Mouse (Mus musculus) liver, embryonic 14.5 days (tissue): ENCODE results near the gene Cenpe. TPM values are rescaled to one million over a fixed set of nuclear protein-coding genes. Genes with fewer than 3 reads are reported as not detected.

ENCODE experiments used
- ATAC-seq: fragments of 200-750 bp; cut with Nextera tagmentation; 2 replicates; pipeline ENCODE4 v1.8.0; 2017; ENCODE audit warnings: moderate number of reproducible peaks, mild to moderate bottlenecking, moderate library complexity; ENCODE audit not compliant: insufficient read depth
- DNase-seq, 3 experiments: peaks; one replicate each; pipeline ENCODE4 v3.0.0-alpha.2; 2012 to 2013; ENCODE audit warnings: low read depth in 3 of 3, low spot score in 3 of 3
- H3K27ac ChIP-seq: fragments of 300-500 bp; sonication (generic); 2 replicates; pipeline ENCODE4 v1.5.1; 2014; ENCODE audit warnings: moderate library complexity, mild to moderate bottlenecking, control low read depth, inconsistent platforms
- H3K27me3 ChIP-seq: fragments of 300-500 bp; sonication (generic); 2 replicates; pipeline ENCODE4 v1.6.1; 2014; ENCODE audit warnings: mild to moderate bottlenecking, low read length, moderate library complexity; ENCODE audit not compliant: control insufficient read depth, insufficient read depth
- H3K36me3 ChIP-seq: fragments of 300-500 bp; sonication (generic); replicated peaks from 2 replicates; pipeline ENCODE4 v1.6.1; 2014; ENCODE audit warnings: low read depth; ENCODE audit not compliant: control insufficient read depth, insufficient read depth
- H3K4me1 ChIP-seq, 2 experiments: fragments of 200-500 bp in 1 of 2; fragments of 300-500 bp in 1 of 2; sonication (generic) in 1 of 2; replicated peaks; 2 replicates each; pipeline ENCODE4 v1.6.1; 2012 to 2014; ENCODE audit warnings: antibody characterized with exemption in 1 of 2, inconsistent platforms in 1 of 2, low read length in 1 of 2; ENCODE audit not compliant: control insufficient read depth in 2 of 2, insufficient read depth in 2 of 2
- H3K4me2 ChIP-seq: fragments of 300-500 bp; sonication (generic); 2 replicates; pipeline ENCODE4 v1.6.1; 2014; ENCODE audit warnings: low read depth, mild to moderate bottlenecking, control low read depth, moderate library complexity
- H3K4me3 ChIP-seq, 2 experiments: fragments of 200-500 bp in 1 of 2; fragments of 300-500 bp in 1 of 2; sonication (generic) in 1 of 2; 2 replicates each; pipeline ENCODE4 v1.5.1; 2012 to 2014; ENCODE audit warnings: low read depth in 2 of 2, low read length in 2 of 2, mild to moderate bottlenecking in 2 of 2, control low read depth in 1 of 2, inconsistent platforms in 1 of 2, moderate library complexity in 1 of 2; ENCODE audit not compliant: insufficient read depth in 1 of 2
- H3K9ac ChIP-seq: fragments of 300-500 bp; sonication (generic); replicated peaks from 2 replicates; pipeline ENCODE4 v1.6.1; 2014; ENCODE audit warnings: mild to moderate bottlenecking, control low read depth, moderate library complexity
- H3K9me3 ChIP-seq: fragments of 300-500 bp; sonication (generic); 2 replicates; pipeline ENCODE4 v1.6.1; 2016; ENCODE audit warnings: low read length, mixed read lengths; ENCODE audit not compliant: control insufficient read depth
- CTCF ChIP-seq: IDR thresholded peaks from 2 replicates; pipeline ENCODE4 v1.5.1; 2016; ENCODE audit warnings: antibody characterized with exemption, low read depth, control low read depth
- EP300 ChIP-seq: IDR thresholded peaks from 2 replicates; pipeline ENCODE4 v1.6.1; 2016; ENCODE audit warnings: antibody characterized with exemption, low read depth
- WGBS: fragments of 180-500 bp; shearing (Covaris S2); extraction: QIAGEN DNeasy Blood & Tissue Kit; methylation state at CpG from one replicate; pipeline ENCODE4 v1.1.7; 2014; ENCODE audit not compliant: insufficient replicate concordance; 5-methylcytosine and 5-hydroxymethylcytosine counted together
- polyA plus RNA-seq, 2 experiments: library from polyadenylated mRNA; depleted of rRNA in 1 of 2; stranded (reverse) in 1 of 2; unstranded in 1 of 2; fragments of >200 nt; fragmentation: Nextera tagmentation in 1 of 2; extraction: Ambion mirVana in 1 of 2; gene quantifications; 2 replicates each; pipeline versions ENCODE4 v1.2.1 to v1.2.3; 2012 to 2014

Cenpe gene
- polyA plus RNA-seq, 2 experiments, result 22.0 to 24.2 TPM

- Histone ChIP-seq H3K9me3 (no peaks in the 10 kb centered on the region), H3K27me3 (no peaks in the 10 kb centered on the region), H3K27ac (no peak within 1 kb of the TSS), H3K4me1 (peaks cover 0 to 3% of the 10 kb centered on the region in 2 experiments; a peak in 1 of 4 replicates), H3K4me3 (peak within 1 kb of the TSS in 1 of 2 experiments; percentile 20; a peak in 2 of 4 replicates), H3K4me2 (peak within 1 kb of the TSS; percentile 43), H3K9ac (no peak within 1 kb of the TSS), H3K36me3 (no peaks in the 10 kb centered on the region)
- TF ChIP-seq CTCF, result no peak
- TF ChIP-seq EP300, result no peak
- 7% methylated on average over 28 of the region's 28 CpGs for WGBS
- ATAC-seq (peak; percentile 79), DNase-seq (peak in 1 of 3 experiments; percentile 4)
These were observed 95.3 kb downstream of the Cenpe start, which contains the start of gene Slc9b2 for GRCm38 (mm10) chr3:135307411-135308259. Slc9b2 (plus strand) TSS chr3:135307700.

GRCm38 (mm10) chr3:135312916-135313491, 100.7 kb downstream of the Cenpe start:
- Histone ChIP-seq H3K9me3 (no peaks in the 10 kb centered on the region), H3K4me1 (no peaks in the 10 kb centered on the region), H3K36me3 (no peaks in the 10 kb centered on the region), H3K4me2 (no peak overlapping the region), H3K9ac (no peak overlapping the region), H3K27me3 (no peaks in the 10 kb centered on the region), H3K27ac (no peak overlapping the region), H3K4me3 (no peak overlapping the region)
- WGBS, result 15% methylated on average over 2 of the region's 2 CpGs
- DNase-seq (no peak), ATAC-seq (no peak)
- TF ChIP-seq EP300, result no peak
- no peak for TF ChIP-seq CTCF

- no peaks in the 10 kb centered on the region for H3K36me3 ChIP-seq
- H3K4me3 ChIP-seq, result no peak overlapping the region
- DNase-seq (no peak), ATAC-seq (no peak)
- no peak overlapping the region for H3K27ac ChIP-seq
- H3K9me3 ChIP-seq, result no peaks in the 10 kb centered on the region
- no peak overlapping the region for H3K9ac ChIP-seq
- H3K4me1 ChIP-seq, result no peaks in the 10 kb centered on the region
- H3K27me3 ChIP-seq, result no peaks in the 10 kb centered on the region
- WGBS, result 61% methylated on average over 2 of the region's 2 CpGs
- H3K4me2 ChIP-seq, result no peak overlapping the region
- TF ChIP-seq CTCF, result no peak
These were observed 101.4 kb downstream of the Cenpe start for GRCm38 (mm10) chr3:135313727-135314126.

- ATAC-seq (no peak), DNase-seq (no peak)
- Histone ChIP-seq H3K9ac (no peak overlapping the region), H3K9me3 (no peaks in the 10 kb centered on the region), H3K27me3 (no peaks in the 10 kb centered on the region), H3K4me2 (no peak overlapping the region), H3K27ac (no peak overlapping the region), H3K4me3 (no peak overlapping the region), H3K36me3 (no peaks in the 10 kb centered on the region), H3K4me1 (no peaks in the 10 kb centered on the region)
- 54% methylated on average over 2 of the region's 2 CpGs for WGBS
- no peak for TF ChIP-seq EP300
- no peak for TF ChIP-seq CTCF
These were observed 102.5 kb downstream of the Cenpe start for GRCm38 (mm10) chr3:135314811-135315210.

- ATAC-seq (no peak), DNase-seq (no peak)
- WGBS, result 68% methylated on average over 9 of the region's 9 CpGs
- Histone ChIP-seq H3K9me3 (no peaks in the 10 kb centered on the region), H3K4me1 (no peaks in the 10 kb centered on the region), H3K4me2 (no peak overlapping the region), H3K27me3 (no peaks in the 10 kb centered on the region), H3K4me3 (no peak overlapping the region), H3K27ac (no peak overlapping the region), H3K9ac (no peak overlapping the region), H3K36me3 (no peaks in the 10 kb centered on the region)
- TF ChIP-seq CTCF (0 out of 2 replicates have a peak, but pooled peaks have one; percentile 10), EP300 (no peak)
These were observed 103.5 kb downstream of the Cenpe start for GRCm38 (mm10) chr3:135315720-135316425.
